Mouse (Mus musculus) stomach, postnatal 0 days (tissue): ENCODE measurements around the gene Htr1f. TPM values are rescaled to one million over a fixed set of nuclear protein-coding genes. Genes with fewer than 3 reads are reported as not detected.

Experiments used
- ATAC-seq: fragments of 200-750 bp; cut with Nextera tagmentation; 2 replicates; pipeline ENCODE4 v1.8.0; 2017; ENCODE audit not compliant: low FRiP score, low TSS enrichment
- DNase-seq: peaks from one replicate; pipeline ENCODE4 v3.0.0-alpha.2; 2016; ENCODE audit warnings: low spot score
- H3K27ac ChIP-seq: fragments of 300-500 bp; sonication (generic); replicated peaks from 2 replicates; pipeline ENCODE4 v1.5.1; 2014; ENCODE audit warnings: mild to moderate bottlenecking, control low read depth
- H3K27me3 ChIP-seq: fragments of 300-500 bp; sonication (generic); 2 replicates; pipeline ENCODE4 v1.6.1; 2014; ENCODE audit warnings: low read length; ENCODE audit not compliant: control insufficient read depth, insufficient read depth
- H3K36me3 ChIP-seq: fragments of 300-500 bp; sonication (generic); 2 replicates; pipeline ENCODE4 v1.6.1; 2014; ENCODE audit warnings: low read length, mixed read lengths; ENCODE audit not compliant: control insufficient read depth, insufficient read depth
- H3K4me1 ChIP-seq: fragments of 300-500 bp; sonication (generic); replicated peaks from 2 replicates; pipeline ENCODE4 v1.6.1; 2014; ENCODE audit warnings: antibody characterized with exemption; ENCODE audit not compliant: control insufficient read depth, insufficient read depth
- H3K4me2 ChIP-seq: fragments of 300-500 bp; sonication (generic); replicated peaks from 2 replicates; pipeline ENCODE4 v1.6.1; 2014; ENCODE audit warnings: low read depth, mild to moderate bottlenecking, control low read depth, moderate library complexity
- H3K4me3 ChIP-seq: fragments of 300-500 bp; sonication (generic); 2 replicates; pipeline ENCODE4 v1.5.1; 2014; ENCODE audit warnings: low read depth, low read length, control low read depth
- H3K9ac ChIP-seq: fragments of 300-500 bp; sonication (generic); 2 replicates; pipeline ENCODE4 v1.6.1; 2014; ENCODE audit warnings: mild to moderate bottlenecking, low read length, control low read depth, mixed read lengths
- H3K9me3 ChIP-seq: fragments of 300-500 bp; sonication (generic); 2 replicates; pipeline ENCODE4 v1.6.1; 2016; ENCODE audit warnings: low read length; ENCODE audit not compliant: control insufficient read depth
- CTCF ChIP-seq: IDR thresholded peaks from 2 replicates; pipeline ENCODE4 v1.5.1; 2016; ENCODE audit warnings: antibody characterized with exemption, low read depth, mild to moderate bottlenecking, moderate library complexity
- EP300 ChIP-seq: optimal IDR thresholded peaks from 2 replicates; pipeline ENCODE3; 2016; ENCODE audit warnings: antibody characterized with exemption
- WGBS: fragments of 180-500 bp; shearing (Covaris S2); extraction: QIAGEN DNeasy Blood & Tissue Kit; methylation state at CpG from one replicate; pipeline ENCODE4 v1.1.7; 2014; 5-methylcytosine and 5-hydroxymethylcytosine counted together
- polyA plus RNA-seq: library from polyadenylated mRNA; unstranded; fragments of >200 nt; fragmentation: Nextera tagmentation; extraction: Ambion mirVana; gene quantifications from 2 replicates; pipeline ENCODE4 v1.2.1, GENCODE M21; 2015

The Htr1f gene
- polyA plus RNA-seq, 1 experiment from 2014 or later, result not detected

GRCm38 (mm10) chr16:64881442-64881841 is 224.2 kb downstream of the Htr1f start:
- Histone ChIP-seq H3K27ac (no peak overlapping the region), H3K36me3 (no peaks in the 10 kb centered on the region), H3K4me2 (no peak overlapping the region), H3K9me3 (no peaks in the 10 kb centered on the region), H3K4me1 (no peaks in the 10 kb centered on the region), H3K9ac (no peak overlapping the region), H3K27me3 (no peaks in the 10 kb centered on the region), H3K4me3 (no peak overlapping the region)
- TF ChIP-seq EP300 (no peak), CTCF (no peak)
- ATAC-seq (no peak), DNase-seq (no peak)
- 62% methylated on average over 2 of the region's 2 CpGs for WGBS

DNA sequence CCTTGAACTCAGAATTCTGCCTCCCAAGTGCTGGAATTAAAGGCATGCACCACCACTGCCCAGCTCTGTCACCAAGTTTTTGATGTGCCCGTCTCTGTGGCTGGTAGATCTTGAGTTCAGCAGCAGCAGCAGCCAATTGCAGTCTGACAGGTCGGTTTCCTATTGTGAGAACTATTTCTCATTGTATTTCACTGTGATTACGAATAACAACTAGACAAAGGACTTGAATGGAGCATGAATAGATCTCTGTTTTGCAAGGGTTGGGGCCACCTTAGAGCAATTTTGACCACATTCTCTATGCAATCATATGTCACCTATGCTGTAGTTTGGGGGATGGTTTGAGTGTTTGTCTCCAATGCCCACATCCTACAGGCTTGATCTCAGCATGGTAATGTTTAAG is 224.7 kb downstream of the Htr1f start:
- Histone ChIP-seq H3K9ac (no peak overlapping the region), H3K4me3 (no peak overlapping the region), H3K4me2 (no peak overlapping the region), H3K4me1 (no peaks in the 10 kb centered on the region), H3K9me3 (no peaks in the 10 kb centered on the region), H3K36me3 (no peaks in the 10 kb centered on the region), H3K27me3 (no peaks in the 10 kb centered on the region), H3K27ac (no peak overlapping the region)
- ATAC-seq (no peak), DNase-seq (no peak)
- TF ChIP-seq EP300 (no peak), CTCF (no peak)
- 70% methylated on average over 3 of the region's 3 CpGs for WGBS

DNA sequence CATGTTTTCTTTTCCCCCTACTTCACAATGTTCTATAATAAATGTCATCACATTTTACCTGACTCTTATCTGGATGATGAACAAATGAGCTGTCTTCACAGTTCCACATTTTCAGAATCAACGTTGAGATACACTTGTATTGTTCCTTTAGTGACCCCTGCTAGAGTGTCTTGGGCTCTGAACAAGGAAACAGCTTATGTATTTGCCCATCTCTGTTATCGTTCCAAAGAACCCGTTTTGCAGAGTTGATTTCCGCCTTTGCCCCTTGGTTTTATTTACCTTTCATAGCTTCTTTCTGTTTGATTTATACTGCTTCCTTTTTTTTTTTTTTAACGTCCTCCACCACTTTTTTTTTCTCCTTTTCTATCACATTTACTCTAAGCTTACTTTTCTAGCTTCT is 225.9 kb downstream of the Htr1f start:
- no peak overlapping the region for H3K4me3 ChIP-seq

DNA sequence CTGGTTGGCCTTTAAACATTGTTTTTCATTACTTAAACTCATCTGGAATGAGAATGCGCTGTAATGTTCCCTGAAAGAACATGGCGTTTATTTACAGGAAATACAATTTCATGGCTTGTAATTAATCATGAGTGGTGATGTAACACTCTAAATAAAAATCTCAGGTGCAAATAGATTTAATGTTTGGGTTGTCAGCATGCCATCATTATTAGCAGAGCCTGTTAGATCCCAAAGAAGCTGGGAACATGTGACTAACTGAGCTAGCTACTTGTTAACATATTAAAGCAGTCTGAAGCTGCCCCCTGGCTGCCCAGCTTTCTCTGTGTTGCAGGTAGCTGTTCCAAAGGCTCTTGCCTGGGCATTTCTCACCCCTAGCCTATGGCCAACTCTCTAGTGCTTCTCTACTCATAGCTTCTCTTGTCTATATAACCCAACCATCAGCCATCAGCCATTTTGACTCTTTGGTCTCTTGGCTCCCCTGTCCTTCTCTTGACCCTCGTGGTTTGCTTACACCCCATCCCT is 227.0 kb downstream of the Htr1f start:
- ATAC-seq (peak; percentile 36; the same call in 1 of the 2 replicates), DNase-seq (no peak)
- TF ChIP-seq EP300 (no peak), CTCF (peak; percentile 44)
- Histone ChIP-seq H3K27me3 (no peaks in the 10 kb centered on the region), H3K9me3 (no peaks in the 10 kb centered on the region), H3K4me1 (no peaks in the 10 kb centered on the region), H3K4me3 (no peak overlapping the region), H3K4me2 (no peak overlapping the region), H3K9ac (no peak overlapping the region), H3K36me3 (no peaks in the 10 kb centered on the region), H3K27ac (no peak overlapping the region)
- 73% methylated on average over 3 of the region's 3 CpGs for WGBS

More for the DNA sequence above, 225.9 kb downstream of the Htr1f start:
- peak; percentile 28 for DNase-seq
- no peak for TF ChIP-seq CTCF
- TF ChIP-seq EP300, result no peak
- peak; percentile 70 for ATAC-seq
- Histone ChIP-seq H3K36me3 (no peaks in the 10 kb centered on the region), H3K9me3 (no peaks in the 10 kb centered on the region), H3K27ac (no peak overlapping the region), H3K27me3 (no peaks in the 10 kb centered on the region), H3K4me2 (no peak overlapping the region), H3K9ac (no peak overlapping the region), H3K4me1 (no peaks in the 10 kb centered on the region)
- 37% methylated on average over 5 of the region's 5 CpGs for WGBS

DNA sequence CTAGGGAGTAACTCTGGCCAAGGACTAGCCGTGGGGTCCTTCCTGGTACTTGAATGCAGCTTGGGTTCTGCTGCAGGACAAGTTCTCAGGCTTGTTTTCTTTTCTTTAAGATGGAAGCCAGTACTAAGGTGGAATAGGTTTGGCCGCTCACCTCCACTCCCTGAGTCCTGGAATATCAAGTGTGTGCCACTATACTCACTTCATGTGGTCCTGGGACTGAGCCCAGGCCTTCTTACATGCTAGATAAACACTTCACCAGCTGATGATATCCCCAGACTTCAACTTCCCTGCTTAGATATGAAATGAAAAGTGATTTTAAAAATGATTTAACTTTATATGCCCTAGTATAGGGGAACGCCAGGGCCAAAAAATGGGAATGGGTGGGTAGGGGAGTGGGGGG is 228.3 kb downstream of the Htr1f start:
- WGBS, result 84% methylated on average over 3 of the region's 3 CpGs
- Histone ChIP-seq H3K27me3 (no peaks in the 10 kb centered on the region), H3K9me3 (no peaks in the 10 kb centered on the region), H3K36me3 (no peaks in the 10 kb centered on the region), H3K4me1 (no peaks in the 10 kb centered on the region), H3K27ac (no peak overlapping the region), H3K4me3 (no peak overlapping the region), H3K9ac (no peak overlapping the region), H3K4me2 (no peak overlapping the region)
- TF ChIP-seq CTCF, result no peak
- no peak for TF ChIP-seq EP300
- DNase-seq (no peak), ATAC-seq (no peak)

GRCm38 (mm10) chr16:64876631-64877265 is 228.9 kb downstream of the Htr1f start:
- DNase-seq (no peak), ATAC-seq (no peak)
- Histone ChIP-seq H3K9me3 (no peaks in the 10 kb centered on the region), H3K36me3 (no peaks in the 10 kb centered on the region), H3K4me2 (no peak overlapping the region), H3K27ac (no peak overlapping the region), H3K9ac (no peak overlapping the region), H3K4me1 (no peaks in the 10 kb centered on the region), H3K4me3 (no peak overlapping the region), H3K27me3 (no peaks in the 10 kb centered on the region)
- no peak for TF ChIP-seq EP300
- TF ChIP-seq CTCF, result no peak
- 78% methylated on average over 4 of the region's 4 CpGs for WGBS
